Mouse (Mus musculus) forebrain, postnatal 0 days (tissue): ENCODE data around the gene Fbn1. TPM values are rescaled to one million over a fixed set of nuclear protein-coding genes. Genes with fewer than 3 reads are reported as not detected.
A peak's percentile ranks its signal among the peaks of the same experiment; 100 is the strongest.

Experiments
- ATAC-seq: fragments of 200-750 bp; cut with Nextera tagmentation; 2 replicates; pipeline ENCODE4 v1.8.0; 2017; ENCODE audit warnings: mild to moderate bottlenecking, moderate library complexity
- DNase-seq: peaks from one replicate; pipeline ENCODE4 v3.0.0-alpha.2; 2015
- H3K27ac ChIP-seq: fragments of 300-500 bp; sonication (generic); 2 replicates; pipeline ENCODE4 v1.5.1; 2014; ENCODE audit warnings: low read depth, mild to moderate bottlenecking, antibody characterized with exemption, low read length, moderate library complexity, mixed read lengths
- H3K27me3 ChIP-seq: fragments of 300-500 bp; sonication (generic); 2 replicates; pipeline ENCODE4 v1.6.1; 2014; ENCODE audit warnings: mild to moderate bottlenecking, low read length, mixed read lengths; ENCODE audit not compliant: insufficient read depth
- H3K36me3 ChIP-seq: fragments of 300-500 bp; sonication (generic); 2 replicates; pipeline ENCODE4 v1.6.1; 2014; ENCODE audit warnings: mild to moderate bottlenecking, moderate library complexity; ENCODE audit not compliant: insufficient read depth
- H3K4me1 ChIP-seq: fragments of 300-500 bp; sonication (generic); 2 replicates; pipeline ENCODE4 v1.6.1; 2014; ENCODE audit warnings: antibody characterized with exemption; ENCODE audit not compliant: insufficient read depth
- H3K4me2 ChIP-seq: fragments of 300-500 bp; sonication (generic); 2 replicates; pipeline ENCODE4 v1.6.1; 2014; ENCODE audit warnings: low read depth, mild to moderate bottlenecking, moderate library complexity
- H3K4me3 ChIP-seq: fragments of 300-500 bp; sonication (generic); 2 replicates; pipeline ENCODE4 v1.5.1; 2014; ENCODE audit warnings: low read depth, low read length, mixed read lengths
- H3K9ac ChIP-seq: fragments of 300-500 bp; sonication (generic); 2 replicates; pipeline ENCODE4 v1.6.1; 2014; ENCODE audit warnings: mild to moderate bottlenecking
- H3K9me3 ChIP-seq: fragments of 300-500 bp; sonication (generic); 2 replicates; pipeline ENCODE4 v1.6.1; 2016; ENCODE audit warnings: low read length
- CTCF ChIP-seq: sonication (generic); IDR thresholded peaks from 2 replicates; pipeline ENCODE4 v1.5.1; 2016; ENCODE audit warnings: antibody characterized with exemption, control low read depth, low read depth
- WGBS: fragments of 180-500 bp; shearing (Covaris S2); extraction: QIAGEN DNeasy Blood & Tissue Kit; methylation state at CpG from one replicate; pipeline ENCODE4 v1.1.7; 2014; 5-methylcytosine and 5-hydroxymethylcytosine counted together
- polyA plus RNA-seq: library from polyadenylated mRNA; unstranded; fragments of >200 nt; fragmentation: Nextera tagmentation; extraction: Ambion mirVana; gene quantifications from 2 replicates; pipeline ENCODE4 v1.2.1, GENCODE M21; 2015
- total RNA-seq: library from RNA; depleted of rRNA; stranded (reverse); fragments of >200 nt; gene quantifications from 2 replicates; pipeline ENCODE4 v1.2.3, GENCODE M21; 2014

Fbn1 gene
- total and polyA plus RNA-seq, 2 experiments from 2014 or later, result 1.7 to 16.7 TPM

GRCm38 (mm10) chr2:125384415-125384814 is 123.4 kb downstream of the Fbn1 start:
- Histone ChIP-seq H3K27ac (no peak overlapping the region), H3K27me3 (no peaks in the 10 kb centered on the region), H3K9me3 (no peaks in the 10 kb centered on the region), H3K4me1 (no peaks in the 10 kb centered on the region), H3K36me3 (0 out of 2 replicates have a peak, but pooled peaks cover 6% of the 10 kb centered on the region), H3K4me2 (no peak overlapping the region), H3K4me3 (no peak overlapping the region), H3K9ac (no peak overlapping the region)
- no peak for TF ChIP-seq CTCF
- WGBS, result 83% methylated on average over 6 of the region's 6 CpGs
- ATAC-seq (no peak), DNase-seq (no peak)

GRCm38 (mm10) chr2:125383273-125383641 is 124.5 kb downstream of the Fbn1 start:
- H3K4me2 ChIP-seq, result no peak overlapping the region
- H3K9ac ChIP-seq, result no peak overlapping the region
- ATAC-seq (no peak), DNase-seq (no peak)
- H3K4me1 ChIP-seq, result no peaks in the 10 kb centered on the region
- H3K4me3 ChIP-seq, result no peak overlapping the region
- no peak overlapping the region for H3K27ac ChIP-seq
- no peaks in the 10 kb centered on the region for H3K27me3 ChIP-seq
- 91% methylated on average over 7 of the region's 7 CpGs for WGBS
- no peak for TF ChIP-seq CTCF
- H3K9me3 ChIP-seq, result no peaks in the 10 kb centered on the region
- 0 out of 2 replicates have a peak, but pooled peaks cover 6% of the 10 kb centered on the region for H3K36me3 ChIP-seq

- Histone ChIP-seq H3K9ac (no peak overlapping the region), H3K4me3 (no peak overlapping the region), H3K4me1 (no peaks in the 10 kb centered on the region), H3K4me2 (no peak overlapping the region), H3K9me3 (no peaks in the 10 kb centered on the region), H3K27me3 (no peaks in the 10 kb centered on the region), H3K27ac (no peak overlapping the region), H3K36me3 (0 out of 2 replicates have a peak, but pooled peaks cover 6% of the 10 kb centered on the region)
- DNase-seq, result no peak
- 82% methylated on average over 7 of the region's 7 CpGs for WGBS
- ATAC-seq, result no peak
- no peak for TF ChIP-seq CTCF
Observed at GRCm38 (mm10) chr2:125382613-125383272, 125.0 kb downstream of the Fbn1 start.

- H3K4me2 ChIP-seq, result no peak overlapping the region
- no peaks in the 10 kb centered on the region for H3K27me3 ChIP-seq
- H3K9ac ChIP-seq, result no peak overlapping the region
- ATAC-seq (peak; percentile 67), DNase-seq (peak; percentile 24)
- 0 out of 2 replicates have a peak, but pooled peaks cover 6% of the 10 kb centered on the region for H3K36me3 ChIP-seq
- TF ChIP-seq CTCF, result no peak
- H3K9me3 ChIP-seq, result no peaks in the 10 kb centered on the region
- 72% methylated on average over 2 of the region's 2 CpGs for WGBS
- H3K27ac ChIP-seq, result no peak overlapping the region
- H3K4me3 ChIP-seq, result no peak overlapping the region
- H3K4me1 ChIP-seq, result no peaks in the 10 kb centered on the region
Observed at GRCm38 (mm10) chr2:125380086-125380485, 127.7 kb downstream of the Fbn1 start.

GRCm38 (mm10) chr2:125379206-125379605 is 128.6 kb downstream of the Fbn1 start:
- Histone ChIP-seq H3K27ac (no peak overlapping the region), H3K4me2 (no peak overlapping the region), H3K9ac (no peak overlapping the region), H3K4me3 (no peak overlapping the region), H3K4me1 (no peaks in the 10 kb centered on the region), H3K36me3 (0 out of 2 replicates have a peak, but pooled peaks cover 6% of the 10 kb centered on the region), H3K27me3 (no peaks in the 10 kb centered on the region), H3K9me3 (no peaks in the 10 kb centered on the region)
- no peak for DNase-seq
- ATAC-seq, result no peak
- TF ChIP-seq CTCF, result peak; percentile 15; the same call in 1 of the 2 replicates
- 85% methylated on average over 2 of the region's 2 CpGs for WGBS

- no peaks in the 10 kb centered on the region for H3K36me3 ChIP-seq
- H3K27ac ChIP-seq, result no peak overlapping the region
- H3K4me2 ChIP-seq, result no peak overlapping the region
- no peaks in the 10 kb centered on the region for H3K4me1 ChIP-seq
- TF ChIP-seq CTCF, result no peak
- ATAC-seq (no peak), DNase-seq (no peak)
- 87% methylated on average over 5 of the region's 5 CpGs for WGBS
- H3K27me3 ChIP-seq, result no peaks in the 10 kb centered on the region
- H3K9ac ChIP-seq, result no peak overlapping the region
- no peaks in the 10 kb centered on the region for H3K9me3 ChIP-seq
- no peak overlapping the region for H3K4me3 ChIP-seq
Observed at GRCm38 (mm10) chr2:125375926-125376325, 131.9 kb downstream of the Fbn1 start.

- no peaks in the 10 kb centered on the region for H3K4me1 ChIP-seq
- TF ChIP-seq CTCF, result no peak
- no peak overlapping the region for H3K4me2 ChIP-seq
- H3K4me3 ChIP-seq, result no peak overlapping the region
- H3K9ac ChIP-seq, result no peak overlapping the region
- H3K27ac ChIP-seq, result no peak overlapping the region
- H3K36me3 ChIP-seq, result 0 out of 2 replicates have a peak, but pooled peaks cover 2% of the 10 kb centered on the region
- ATAC-seq (no peak), DNase-seq (no peak)
- WGBS, result 74% methylated on average over 10 of the region's 10 CpGs
- H3K27me3 ChIP-seq, result no peaks in the 10 kb centered on the region
- H3K9me3 ChIP-seq, result no peaks in the 10 kb centered on the region
Observed at GRCm38 (mm10) chr2:125375301-125375700, 132.5 kb downstream of the Fbn1 start.
